In the genomic region with DNA sequence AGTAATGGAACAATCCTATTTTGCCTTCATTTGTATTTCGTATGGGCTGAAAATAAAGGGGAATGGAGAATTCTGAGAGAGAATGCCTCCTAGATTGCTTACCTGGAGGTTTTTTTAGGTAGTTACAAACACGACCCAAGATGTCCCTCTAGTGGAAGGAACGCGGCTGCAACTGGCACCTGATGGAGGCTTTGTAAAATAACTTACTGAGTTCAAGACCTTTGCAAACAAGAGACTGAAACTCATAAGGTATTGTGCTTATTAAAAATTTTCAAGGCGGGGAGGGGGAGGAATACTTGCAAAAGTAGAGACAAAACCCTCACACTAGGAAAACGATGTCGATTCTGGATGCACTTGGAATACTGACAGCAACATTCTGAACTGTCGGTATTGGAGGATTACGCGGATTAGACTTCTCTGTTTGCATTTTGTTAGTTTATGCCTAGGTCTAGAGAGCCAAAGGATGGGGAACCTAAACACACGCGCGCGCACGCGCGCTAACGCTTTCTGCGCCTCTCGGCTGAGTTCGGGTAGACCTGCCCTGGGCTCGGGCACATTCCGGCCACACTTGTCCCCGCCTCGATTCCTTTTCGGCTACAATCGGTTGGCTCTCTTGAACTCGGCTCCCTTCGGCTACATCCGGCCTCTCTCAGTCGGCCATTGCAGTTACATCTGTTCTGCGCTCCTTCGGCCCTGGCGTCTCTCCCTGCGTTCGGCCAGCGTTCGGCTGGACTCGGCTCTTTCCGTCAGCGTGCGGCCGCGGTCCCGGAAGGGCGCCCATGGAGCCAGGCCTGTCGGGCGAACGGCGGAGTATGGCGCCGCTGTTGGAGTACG, we compare ENCODE assay signal across 8 mouse cellular contexts. TPM values are rescaled to one million over a fixed set of nuclear protein-coding genes. Genes with fewer than 3 reads are reported as not detected.
DNase-seq lines count a peak whose midpoint lies in the region; ATAC-seq and TF ChIP-seq lines count a peak whose summit lies in the region.

A gene (plus strand): TSS at position 529 of the 834 bp plus-strand sequence.

- peak within 1 kb of the TSS; percentile 77 for H3K27ac ChIP-seq in embryonic facial prominence, embryonic 14.5 days (replicated peaks; ENCODE audit: low read depth, low read length)
- H3K27ac ChIP-seq in heart, adult 2 months = peak within 1 kb of the TSS; percentile 88
- peak within 1 kb of the TSS; percentile 56; the same call in 1 of the 2 replicates for H3K27ac ChIP-seq in limb, embryonic 13.5 days
- peak within 1 kb of the TSS; percentile 85 for H3K27ac ChIP-seq in midbrain, embryonic 16.5 days (ENCODE audit: low read length)

- H3K4me2 ChIP-seq in embryonic facial prominence, embryonic 14.5 days (ENCODE audit: low read depth, low read length) = peak within 1 kb of the TSS; percentile 69
- H3K4me2 ChIP-seq in limb, embryonic 13.5 days (replicated peaks) = peak within 1 kb of the TSS; percentile 81
- H3K4me2 ChIP-seq in midbrain, embryonic 16.5 days (ENCODE audit: low read length) = peak within 1 kb of the TSS; percentile 70

- peaks cover 7% of the 10 kb centered on the region for H3K4me1 ChIP-seq in embryonic facial prominence, embryonic 14.5 days (ENCODE audit: control insufficient read depth, insufficient read depth, low read length)
- peaks cover 1% of the 10 kb centered on the region; the same call in 1 of the 2 replicates for H3K4me1 ChIP-seq in heart, adult 2 months (ENCODE audit: control insufficient read depth, insufficient read depth, low read length)
- H3K4me1 ChIP-seq in limb, embryonic 13.5 days = peaks cover 8% of the 10 kb centered on the region
- H3K4me1 ChIP-seq in midbrain, embryonic 16.5 days (ENCODE audit: control insufficient read depth, insufficient read depth, low read length) = peaks cover 6% of the 10 kb centered on the region

- peak; percentile 79 for TF ChIP-seq POLR2A in heart, adult 2 months (IDR thresholded peaks at IDR 0.05; ENCODE audit: insufficient read depth, low read depth, low read length)

- peak; percentile 48; the same call in 1 of the 2 replicates for TF ChIP-seq EP300 in heart, adult 2 months (IDR thresholded peaks at IDR 0.05; ENCODE audit: insufficient read depth, low read depth, low read length)

- no peaks in the 10 kb centered on the region for H3K79me2 ChIP-seq in heart, adult 2 months (replicated peaks; ENCODE audit: control insufficient read depth, insufficient read depth, low read length)

- WGBS in embryonic facial prominence, embryonic 14.5 days = 1% methylated on average over 52 of the region's 53 CpGs
- WGBS in heart, adult 2 months = 1% methylated on average over 53 of the region's 53 CpGs
- 1% methylated on average over 53 of the region's 53 CpGs for WGBS in limb, embryonic 13.5 days
- under 1% methylated on average over 53 of the region's 53 CpGs for WGBS in midbrain, embryonic 16.5 days

- peak within 1 kb of the TSS; percentile 76 for H3K9ac ChIP-seq in embryonic facial prominence, embryonic 14.5 days (ENCODE audit: low read depth, low read length)
- H3K9ac ChIP-seq in heart, adult 2 months (ENCODE audit: low read depth, low read length) = peak within 1 kb of the TSS; percentile 86
- H3K9ac ChIP-seq in limb, embryonic 13.5 days = peak within 1 kb of the TSS; percentile 94
- peak within 1 kb of the TSS; percentile 87 for H3K9ac ChIP-seq in midbrain, embryonic 16.5 days (ENCODE audit: low read depth, low read length)

- TF ChIP-seq CTCF in heart, adult 2 months (IDR thresholded peaks at IDR 0.05) = peak; percentile 90

- peak; percentile 98 for ATAC-seq in embryonic facial prominence, embryonic 14.5 days (ENCODE audit: low read depth)
- peak; percentile 99 for ATAC-seq in limb, embryonic 13.5 days (ENCODE audit: low FRiP score, low read depth)
- peak; percentile 99 for ATAC-seq in midbrain, embryonic 16.5 days

- H3K4me3 ChIP-seq in embryonic facial prominence, embryonic 14.5 days (ENCODE audit: low read depth, low read length) = peak within 1 kb of the TSS; percentile 51
- H3K4me3 ChIP-seq in heart, adult 2 months = peak within 1 kb of the TSS; percentile 76
- H3K4me3 ChIP-seq in limb, embryonic 13.5 days = peak within 1 kb of the TSS; percentile 78
- peak within 1 kb of the TSS; percentile 62 for H3K4me3 ChIP-seq in midbrain, embryonic 16.5 days (ENCODE audit: low read depth, low read length)

- DNase-seq in 3T3-L1 (ENCODE audit: low read depth, low spot score) = peak; percentile 96
- peak; percentile 91 to 93 for DNase-seq in adrenal gland, postnatal 4 days (ENCODE audit: low spot score in 2 of 2)
- DNase-seq in embryonic facial prominence, embryonic 14.5 days (ENCODE audit: low spot score) = peak; percentile 98
- DNase-seq in heart, adult 2 months = peak; percentile 98 to 99
- peak; percentile 97 to 98 for DNase-seq in kidney, adult 8-10 months
- DNase-seq in spleen, postnatal 10 days (ENCODE audit: low spot score in 2 of 2) = peak; percentile 89 to 95

- H3K36me3 ChIP-seq in embryonic facial prominence, embryonic 14.5 days (ENCODE audit: control insufficient read depth, insufficient read depth, low read length) = peaks cover 16% of the 10 kb centered on the region
- no peaks in the 10 kb centered on the region for H3K36me3 ChIP-seq in heart, adult 2 months (ENCODE audit: control insufficient read depth, insufficient read depth, low read length)
- peaks cover 23% of the 10 kb centered on the region for H3K36me3 ChIP-seq in limb, embryonic 13.5 days
- H3K36me3 ChIP-seq in midbrain, embryonic 16.5 days (ENCODE audit: control insufficient read depth, insufficient read depth, low read length) = 0 out of 2 replicates have a peak, but pooled peaks cover 2% of the 10 kb centered on the region

- intact Hi-C loops in heart, adult 2 months (cut with DNase I) = loop anchor here (10.0 kb wide), 1 partner anchor 455 kb away; no protein-coding TSS in a partner anchor

- H3K9me3 ChIP-seq in embryonic facial prominence, embryonic 14.5 days (ENCODE audit: control insufficient read depth, low read length) = no peaks in the 10 kb centered on the region
- H3K9me3 ChIP-seq in limb, embryonic 13.5 days = no peaks in the 10 kb centered on the region
- H3K9me3 ChIP-seq in midbrain, embryonic 16.5 days (replicated peaks; ENCODE audit: control insufficient read depth, low read length, poor library complexity, severe bottlenecking) = no peaks in the 10 kb centered on the region

- no peaks in the 10 kb centered on the region for H3K27me3 ChIP-seq in embryonic facial prominence, embryonic 14.5 days (replicated peaks; ENCODE audit: control insufficient read depth, insufficient read depth, low read length)
- no peaks in the 10 kb centered on the region for H3K27me3 ChIP-seq in heart, adult 2 months (ENCODE audit: control insufficient read depth, insufficient read depth, low read length)
- H3K27me3 ChIP-seq in limb, embryonic 13.5 days = no peaks in the 10 kb centered on the region
- H3K27me3 ChIP-seq in midbrain, embryonic 16.5 days (ENCODE audit: control insufficient read depth, insufficient read depth, low read depth, low read length) = no peaks in the 10 kb centered on the region

RNA-seq across cellular contexts. Expression of the gene that starts here (rescaled TPM):
- total RNA-seq in adrenal gland, postnatal 4 days (2021) = 10 to 100 TPM; 22.8 to 25.8 TPM
- polyA plus RNA-seq in embryonic facial prominence, embryonic 14.5 days (2014; fragmentation: Nextera tagmentation; extraction: Ambion mirVana) = 11.8 and 13.3 TPM in 2 replicates
- 1 to 10 TPM; 6.6 to 7.7 TPM for total RNA-seq in heart, adult 2 months (2021)
- polyA plus RNA-seq in heart, adult 2 months (2012; rRNA removed) = 6.2 and 7.8 TPM in 2 replicates
- 12.8 and 15.2 TPM in 2 replicates for polyA plus RNA-seq in limb, embryonic 13.5 days (2015; fragmentation: Nextera tagmentation; extraction: Ambion mirVana)
- polyA plus RNA-seq in midbrain, embryonic 16.5 days (2015; fragmentation: Nextera tagmentation; extraction: Ambion mirVana) = 18.5 and 18.8 TPM in 2 replicates

Comparison
In these comparisons a context has a peak if more than half of its experiments do, and no peak if none do; other contexts are left out.
1. Peak in every context shown above with its lines: DNase-seq, ATAC-seq, H3K4me3 ChIP-seq and H3K27ac ChIP-seq.